Mouse (Mus musculus) layer of hippocampus, postnatal 25 days (tissue): ENCODE data around the gene Adamts18. TPM values are rescaled to one million over a fixed set of nuclear protein-coding genes. Genes with fewer than 3 reads are reported as not detected.

ENCODE experiments used
- DNase-seq, 2 experiments: peaks; one replicate each; pipeline ENCODE4 v3.0.0; 2022; ENCODE audit warnings: mixed read lengths in 2 of 2, low spot score in 1 of 2; ENCODE audit errors: extremely low spot score in 1 of 2
- total RNA-seq, 2 experiments: library from RNA; stranded (reverse); gene quantifications; 2 replicates each; pipeline ENCODE4 v1.2.3; 2021

Adamts18 gene
- total RNA-seq, 2 experiments from 2014 or later = 2.5 to 3.0 TPM

DNA sequence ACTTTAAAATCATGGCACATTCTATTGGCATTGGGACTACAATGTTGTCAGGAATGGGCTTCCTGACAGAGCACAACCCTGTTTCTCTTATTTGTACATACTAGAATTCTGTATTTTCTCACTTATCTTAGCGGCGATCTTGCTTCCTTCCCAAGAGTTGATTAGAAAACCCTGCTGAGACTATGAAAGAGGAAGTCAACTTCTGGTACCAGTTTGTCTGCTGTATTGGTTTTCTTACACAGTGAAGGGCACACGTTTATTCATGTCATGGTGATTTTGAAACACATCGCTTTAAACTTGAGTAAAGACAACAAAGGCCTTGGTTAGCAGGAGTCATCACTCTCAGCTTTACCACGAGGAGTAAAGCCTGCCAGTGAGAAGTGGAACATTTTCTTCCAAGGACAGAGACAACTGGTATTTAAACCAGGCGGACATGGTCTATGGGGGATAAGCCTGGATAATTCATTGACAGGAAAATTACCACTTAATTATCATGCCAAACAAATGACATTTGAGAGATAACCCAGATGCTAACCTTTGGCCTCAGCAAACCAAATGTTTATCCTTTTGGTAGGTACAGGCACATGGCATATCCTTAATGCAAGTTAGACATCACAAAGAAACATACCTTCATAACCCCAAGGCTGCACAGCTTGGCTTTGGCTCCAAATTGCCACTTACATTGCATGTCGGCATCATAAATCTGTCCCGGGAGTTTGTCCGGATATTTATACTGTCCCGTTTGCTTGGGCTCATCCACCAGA is 84.8 kb downstream of the Adamts18 start:
- no peak for DNase-seq

DNA sequence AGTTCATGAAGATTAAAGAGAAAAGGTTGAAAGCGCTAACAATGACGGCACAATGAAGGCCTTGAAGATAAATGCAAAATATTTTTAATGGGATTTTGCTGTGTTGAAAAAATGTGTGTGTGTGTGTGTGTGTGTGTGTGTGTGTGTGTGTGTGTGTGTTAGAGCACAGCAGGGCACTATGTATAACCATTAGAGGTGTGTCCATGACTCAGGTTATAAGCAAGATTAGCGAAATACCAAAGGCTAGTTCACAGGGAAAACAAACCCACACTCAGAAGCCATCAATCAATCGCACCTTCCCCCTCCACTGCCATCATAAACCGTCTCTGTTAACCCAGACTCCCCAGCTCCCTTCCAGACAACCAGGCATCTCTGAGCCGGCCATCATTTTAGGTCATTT is 86.4 kb downstream of the Adamts18 start:
- no peak for DNase-seq

DNA sequence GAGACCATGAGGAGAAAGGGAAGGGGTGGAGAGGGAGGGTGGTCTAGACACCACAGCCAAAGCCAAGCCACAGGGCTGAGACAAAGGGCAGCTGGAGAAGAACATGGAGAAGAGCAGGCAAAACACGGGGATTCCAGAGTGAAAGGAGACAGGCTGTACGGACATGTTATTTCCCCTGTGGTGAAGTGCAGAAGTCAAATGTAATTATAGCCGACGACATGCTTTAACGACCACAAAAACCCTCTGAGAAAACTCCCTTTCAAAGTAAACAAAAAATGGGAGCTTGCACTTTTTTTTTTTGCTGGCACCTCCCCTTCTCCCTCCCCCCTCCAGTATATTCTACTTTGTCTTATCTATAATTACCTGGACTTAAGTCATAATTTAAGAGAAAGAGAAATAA is 92.7 kb downstream of the Adamts18 start:
- no peak for DNase-seq

DNA sequence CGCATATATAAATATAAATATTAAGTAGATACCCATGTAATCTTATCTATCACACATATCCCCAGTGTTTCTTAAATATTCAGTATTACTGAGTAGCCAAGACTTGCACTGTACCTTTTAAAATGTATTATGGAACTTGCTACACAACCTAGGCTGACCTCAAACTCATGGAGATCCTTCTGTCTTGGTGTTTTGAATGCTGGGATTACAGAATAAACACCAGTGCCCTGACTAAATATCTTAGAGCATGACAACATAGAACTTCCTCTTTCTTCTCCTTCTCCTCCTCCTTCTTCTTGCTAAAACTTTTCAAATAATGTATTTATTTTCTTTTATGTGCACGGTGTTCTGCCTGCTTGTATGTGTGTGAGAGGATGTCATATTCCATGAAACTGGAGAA is 95.4 kb downstream of the Adamts18 start:
- DNase-seq = no peak

DNA sequence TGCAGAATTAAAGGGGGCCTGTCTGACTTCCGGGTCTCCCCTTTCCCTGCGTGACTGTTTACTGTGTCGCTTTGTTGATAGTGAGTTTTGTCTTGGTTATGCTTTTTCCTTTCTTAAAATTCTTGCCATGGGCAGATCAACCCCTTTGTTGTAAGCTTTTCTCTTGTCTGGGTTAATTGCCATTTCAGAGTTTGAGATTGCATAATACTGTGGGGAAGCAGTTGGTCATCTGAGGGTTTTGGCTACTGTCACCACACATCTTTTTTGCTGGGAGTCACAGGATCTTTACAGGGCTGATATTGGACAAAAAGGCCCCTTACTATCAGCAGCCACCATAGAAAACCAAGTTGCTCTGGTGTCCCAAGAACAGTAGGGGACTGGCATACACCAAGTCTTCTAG is 96.2 kb downstream of the Adamts18 start:
- DNase-seq = no peak

DNA sequence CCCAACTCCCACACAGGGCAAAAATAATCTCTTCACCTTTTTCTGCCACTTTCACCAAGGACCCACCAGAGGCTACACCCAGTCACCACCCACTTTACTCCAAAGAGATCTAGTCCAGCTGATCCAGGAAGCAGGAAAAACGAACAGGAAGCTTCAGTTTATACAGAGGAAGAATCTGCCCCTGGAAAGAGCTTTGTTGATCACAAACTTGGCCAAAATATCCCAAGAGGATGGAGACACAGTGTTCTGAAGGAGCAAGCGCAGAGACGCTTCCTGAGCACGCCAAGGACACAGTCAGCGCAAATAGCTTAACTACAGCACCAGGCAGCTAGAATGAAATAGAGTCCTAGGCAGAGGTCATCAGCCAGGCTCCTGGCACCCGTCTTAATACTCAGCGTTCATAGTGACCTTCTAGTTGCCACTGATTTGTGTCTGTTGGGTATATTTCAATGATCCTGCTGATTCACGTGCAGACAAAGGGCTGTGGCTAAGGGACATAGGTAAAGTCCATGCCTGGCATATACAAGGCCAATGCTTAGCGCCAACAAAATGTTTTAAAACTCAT is 113.0 kb downstream of the Adamts18 start:
- no peak for DNase-seq

DNA sequence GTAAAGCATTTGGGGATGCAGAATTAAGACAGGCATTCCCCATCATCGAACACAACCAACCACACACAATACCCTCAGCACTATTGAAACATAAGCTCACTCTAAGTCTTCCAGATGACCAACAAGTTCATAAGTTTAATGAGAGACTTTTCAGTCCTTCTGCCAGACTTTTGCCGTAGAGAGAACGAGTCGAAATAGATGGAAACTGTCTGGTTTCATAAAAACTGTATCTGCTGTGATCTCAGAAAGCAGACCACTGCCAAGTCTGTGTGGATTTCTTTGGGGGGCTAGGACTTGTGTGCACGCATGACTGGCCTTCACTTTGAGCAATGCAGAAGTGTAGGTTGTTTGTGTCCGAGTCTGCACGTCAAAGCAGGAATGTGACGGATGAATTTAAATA is 123.2 kb downstream of the Adamts18 start:
- DNase-seq = no peak

DNA sequence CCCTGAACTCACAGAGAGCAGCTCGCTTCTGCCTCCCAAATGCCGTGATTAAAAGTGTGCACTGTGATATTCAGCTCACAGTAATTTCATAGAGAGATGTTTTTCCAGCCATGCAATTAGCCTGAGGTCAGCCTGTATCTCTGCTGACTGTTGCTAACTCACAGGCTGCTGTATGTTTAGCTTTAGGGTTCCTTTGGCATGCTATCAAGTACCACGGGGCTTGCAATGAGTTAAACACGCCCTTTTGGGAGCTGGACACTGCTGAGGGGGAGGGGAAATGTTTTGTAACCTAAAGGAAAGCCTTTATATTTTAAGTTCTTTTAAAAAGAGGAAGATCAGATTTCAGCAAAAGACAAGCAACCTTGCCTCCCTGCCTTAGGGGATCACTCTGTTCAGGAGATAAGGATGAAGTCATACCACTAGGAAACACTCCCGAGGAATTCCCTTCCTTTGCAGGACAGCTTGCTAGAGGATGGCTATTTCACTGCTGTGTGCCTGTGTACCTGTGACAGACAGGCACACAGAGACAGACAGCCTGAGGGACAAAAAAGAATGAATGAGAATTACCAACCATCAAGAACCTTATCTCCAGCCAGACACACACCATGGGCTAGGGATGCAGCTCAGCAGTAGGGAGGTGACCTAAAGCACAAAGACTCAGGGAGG is 124.5 kb downstream of the Adamts18 start:
- no peak for DNase-seq

DNA sequence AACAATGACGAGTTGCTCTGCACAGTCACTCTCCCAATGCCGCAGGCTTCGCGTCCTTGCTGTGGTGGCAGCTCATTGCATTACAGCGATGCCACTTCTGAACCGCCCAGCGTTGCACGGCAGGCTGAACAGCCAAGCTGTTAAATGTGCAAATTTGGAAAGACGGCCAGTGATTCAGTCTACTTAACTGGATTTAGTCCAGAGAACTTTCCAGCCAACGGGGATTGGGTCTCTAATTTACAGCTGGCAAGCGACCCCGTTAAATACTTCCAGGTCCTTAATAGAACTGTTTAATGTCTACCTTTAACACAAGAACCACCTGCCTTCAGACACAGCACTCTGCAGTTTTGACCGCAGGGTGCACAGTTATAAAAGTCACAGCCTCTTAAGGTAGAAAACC is 127.1 kb downstream of the Adamts18 start:
- DNase-seq = peak in 1 of 2 experiments; percentile 8

DNA sequence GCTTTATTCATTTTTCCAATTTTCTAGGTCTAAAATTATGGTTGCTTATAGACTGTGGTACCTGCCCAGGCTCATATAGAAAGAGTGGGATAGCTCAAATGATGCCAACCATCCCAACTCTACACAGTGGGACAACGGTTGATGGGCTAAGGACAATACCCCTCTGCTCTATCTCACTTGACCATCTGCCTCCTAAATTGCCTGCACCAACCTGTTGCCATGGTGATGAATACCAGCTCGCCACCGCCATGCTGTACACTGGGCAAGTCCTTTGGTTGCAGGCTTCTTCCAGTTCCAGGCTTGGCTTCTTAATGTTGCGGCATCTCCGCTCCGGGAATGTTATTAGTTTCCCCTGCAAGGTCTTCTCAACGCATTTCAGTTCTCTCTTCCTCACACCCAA is 143.6 kb downstream of the Adamts18 start:
- no peak for DNase-seq

DNA sequence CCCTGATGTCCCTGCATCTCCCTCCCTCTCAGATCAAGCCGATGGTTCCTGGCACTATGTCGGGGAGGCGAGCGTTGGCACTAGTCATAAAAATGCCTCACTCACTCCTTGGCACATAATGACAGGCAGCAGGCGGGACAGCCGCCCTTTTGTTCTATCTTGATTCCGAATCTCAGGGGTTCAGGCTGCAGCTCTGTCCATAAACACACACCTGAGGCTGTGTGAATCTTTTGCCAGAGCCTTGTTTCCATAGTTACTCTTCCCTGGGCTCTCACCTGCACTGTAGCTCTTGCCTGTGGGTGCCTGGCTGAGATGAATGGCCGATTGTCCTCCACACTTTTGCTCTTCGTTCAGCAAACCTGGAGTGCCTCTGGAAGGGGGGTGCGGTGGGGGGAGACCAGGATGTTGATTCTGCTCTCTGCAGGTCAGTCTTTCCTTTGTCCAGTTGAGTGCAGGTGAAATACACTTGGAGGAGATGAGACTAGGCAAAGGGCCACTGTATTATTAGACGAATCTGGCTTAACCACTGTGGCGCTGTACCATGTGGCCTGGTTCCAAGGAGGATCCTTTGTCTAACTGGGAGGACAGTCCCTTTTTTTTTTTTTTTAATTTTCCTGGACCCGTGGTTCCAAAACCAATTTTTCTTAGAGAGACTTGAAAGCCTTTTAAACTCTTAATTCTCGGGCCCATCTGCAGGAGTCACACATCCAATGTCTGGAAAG is 156.8 kb downstream of the Adamts18 start:
- no peak for DNase-seq

DNA sequence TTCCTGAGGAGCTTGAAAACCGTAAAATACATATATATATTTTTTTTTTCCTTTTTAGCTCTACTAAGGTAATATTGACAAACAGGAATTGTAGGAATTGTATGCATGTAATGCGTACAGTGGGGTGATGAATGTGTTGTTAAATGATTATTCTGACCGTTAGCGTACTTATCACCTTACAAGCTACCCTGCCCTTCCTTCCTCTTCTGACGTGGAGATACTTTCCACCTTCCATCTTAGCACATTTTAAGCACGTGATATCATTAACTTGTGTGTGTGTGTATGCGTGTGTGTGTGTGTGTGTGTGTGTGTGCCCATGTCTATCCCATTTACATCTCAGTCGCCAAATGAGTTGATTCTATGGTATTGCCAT is 160.0 kb downstream of the Adamts18 start:
- DNase-seq = no peak

DNA sequence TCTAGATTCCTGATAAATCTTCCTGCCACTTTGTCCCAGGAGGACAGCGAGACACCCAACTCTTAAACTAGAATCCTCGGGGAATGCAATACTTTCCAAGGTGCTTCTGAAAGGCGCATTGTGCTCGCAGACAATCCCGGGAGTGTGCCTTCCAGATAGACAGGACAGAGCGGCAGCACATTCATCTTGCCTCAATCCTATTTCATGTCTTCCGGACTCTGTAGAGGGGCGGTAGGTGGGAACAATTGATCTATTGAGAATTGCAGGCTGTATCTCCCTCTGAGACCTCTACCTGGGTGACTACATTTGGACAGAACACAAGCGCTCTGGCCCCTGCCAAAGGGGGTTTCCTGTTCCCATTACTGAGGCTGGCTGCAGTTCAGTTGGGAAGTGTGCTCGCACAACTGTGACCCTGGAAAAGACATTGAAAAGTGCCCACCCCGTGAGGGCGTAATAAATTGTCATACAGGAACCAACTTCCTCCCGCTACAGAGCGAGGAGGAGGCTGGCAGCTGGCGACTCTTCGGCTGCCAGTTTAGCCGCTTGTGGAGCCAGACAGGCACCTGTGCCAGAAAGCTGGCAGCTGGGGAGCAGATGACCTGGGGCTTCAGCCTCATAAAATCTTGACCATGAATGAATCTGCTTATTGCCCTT is 160.5 kb downstream of the Adamts18 start:
- no peak for DNase-seq

DNA sequence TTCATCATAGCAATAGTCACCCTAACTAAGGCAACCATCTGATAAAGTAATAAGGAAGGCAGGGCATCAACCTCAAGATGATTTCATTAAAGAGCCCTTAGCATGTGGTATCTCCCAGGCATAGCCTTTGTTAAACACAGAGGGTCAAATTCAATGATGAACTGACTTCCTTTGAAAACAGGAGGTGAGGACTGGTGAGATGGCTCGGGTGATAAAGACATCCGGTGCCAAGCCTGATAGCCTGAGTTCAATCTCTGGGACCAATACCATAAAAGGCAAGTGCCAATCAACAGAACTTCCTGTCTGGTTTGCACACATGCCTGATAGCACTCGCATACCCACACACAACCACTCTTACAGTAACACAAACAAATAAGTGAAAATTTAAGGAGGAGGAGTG is 169.2 kb downstream of the Adamts18 start:
- DNase-seq = no peak

DNA sequence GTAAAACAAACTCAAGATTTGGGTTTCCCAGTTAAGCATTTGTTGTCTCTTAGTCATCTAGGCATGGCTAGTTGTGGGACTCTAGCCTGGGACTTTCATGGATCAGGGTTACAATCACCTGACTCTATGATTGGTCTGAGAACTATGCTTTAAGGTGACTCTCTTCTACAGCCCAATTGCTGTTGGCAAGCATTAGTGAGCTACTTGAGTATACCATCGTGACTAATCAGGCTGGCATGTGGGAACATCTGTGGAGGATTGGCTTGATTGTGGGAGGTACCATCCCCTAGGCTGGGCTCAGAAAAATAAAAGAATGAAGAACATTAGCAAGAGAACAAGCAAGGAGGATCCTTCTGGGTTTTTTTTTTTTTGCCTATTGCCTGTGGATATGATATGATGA is 171.7 kb downstream of the Adamts18 start:
- DNase-seq = no peak

DNA sequence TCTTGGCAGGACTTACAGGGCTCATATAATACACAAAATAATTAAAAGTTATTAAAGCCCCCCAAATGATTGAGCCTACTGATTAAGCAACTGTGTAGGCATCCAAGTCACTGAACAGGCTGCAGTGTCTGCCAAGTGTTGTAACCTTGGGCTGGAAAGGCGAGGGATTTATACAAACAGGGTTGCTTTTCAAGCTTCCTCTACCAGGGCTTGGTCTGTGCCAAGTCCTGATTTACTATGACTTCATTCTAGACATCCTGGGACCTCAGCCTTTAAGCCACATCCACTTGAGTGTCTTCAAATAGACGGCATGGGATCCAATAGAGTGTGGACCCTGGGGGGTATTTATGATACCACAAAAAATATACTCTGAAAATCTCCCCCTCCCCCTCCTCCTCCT is 173.3 kb downstream of the Adamts18 start:
- no peak for DNase-seq

DNA sequence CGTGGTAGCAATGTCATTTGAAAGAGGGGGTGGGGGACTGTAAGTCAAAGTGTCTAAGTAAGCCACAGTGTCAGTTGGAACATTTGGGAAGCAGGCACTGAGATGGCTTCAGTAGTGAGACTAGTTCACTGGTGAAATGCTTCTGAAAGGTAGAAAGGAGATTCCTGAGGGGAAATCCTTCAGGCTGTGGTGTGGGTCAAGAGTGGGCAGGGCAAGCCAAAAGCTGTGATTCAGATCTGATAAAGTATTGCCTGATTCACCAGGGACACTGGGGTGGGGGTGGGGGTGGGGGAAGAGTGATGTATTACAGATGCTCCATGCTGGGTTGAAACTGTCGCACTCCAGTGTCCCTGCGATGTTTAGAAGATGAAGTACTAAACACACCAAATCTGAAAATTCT is 173.9 kb downstream of the Adamts18 start:
- no peak for DNase-seq

DNA sequence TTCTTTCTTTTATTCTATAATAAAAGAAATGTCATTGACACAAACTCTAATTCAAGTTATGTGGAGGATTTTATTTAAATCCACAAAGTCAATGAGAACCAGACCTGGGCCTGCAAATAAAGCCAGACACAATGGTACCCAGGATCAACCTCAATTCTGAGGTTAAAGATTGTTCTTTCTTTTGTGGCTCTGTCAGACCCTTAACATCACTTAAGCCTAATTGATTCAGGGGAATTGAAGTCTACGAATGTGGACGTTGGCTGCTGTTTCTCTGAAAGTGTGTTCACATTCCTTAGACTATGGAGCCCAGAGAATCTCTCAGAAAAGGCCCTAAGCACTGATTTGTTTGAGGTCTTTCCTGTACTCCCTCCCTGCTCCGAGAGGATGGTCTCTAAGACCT is 175.2 kb downstream of the Adamts18 start:
- no peak for DNase-seq

DNA sequence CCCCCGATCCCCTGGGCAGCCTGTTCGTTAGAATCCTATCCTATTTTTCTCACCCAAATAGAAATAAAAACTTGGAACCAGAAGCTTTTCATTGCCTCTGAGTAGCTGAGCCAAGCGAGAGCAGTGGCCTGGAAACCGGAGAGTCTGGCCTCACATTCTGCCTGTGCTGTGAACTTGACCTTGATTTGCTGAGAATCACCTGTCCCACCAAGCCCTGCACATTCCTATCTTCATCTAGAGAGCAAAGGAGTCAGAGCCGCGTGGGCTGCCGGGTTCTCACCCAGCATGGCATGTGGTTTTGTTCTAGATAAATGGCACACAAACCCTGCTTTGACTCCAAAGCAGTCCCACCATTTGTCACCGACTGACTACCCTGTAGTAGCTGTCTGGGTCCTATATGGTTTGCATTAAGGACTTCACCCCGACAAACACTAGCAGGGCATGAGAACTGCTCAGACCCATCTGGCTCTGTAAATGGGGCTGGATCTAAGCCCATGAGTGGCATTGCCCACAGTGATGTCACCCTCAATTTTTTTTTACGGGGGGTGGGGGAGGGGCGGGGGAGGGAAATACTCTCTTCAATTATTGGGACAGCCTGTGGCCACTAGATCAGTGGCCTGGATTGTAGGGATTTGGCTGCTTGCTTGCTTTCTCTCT is 175.8 kb downstream of the Adamts18 start:
- no peak for DNase-seq

DNA sequence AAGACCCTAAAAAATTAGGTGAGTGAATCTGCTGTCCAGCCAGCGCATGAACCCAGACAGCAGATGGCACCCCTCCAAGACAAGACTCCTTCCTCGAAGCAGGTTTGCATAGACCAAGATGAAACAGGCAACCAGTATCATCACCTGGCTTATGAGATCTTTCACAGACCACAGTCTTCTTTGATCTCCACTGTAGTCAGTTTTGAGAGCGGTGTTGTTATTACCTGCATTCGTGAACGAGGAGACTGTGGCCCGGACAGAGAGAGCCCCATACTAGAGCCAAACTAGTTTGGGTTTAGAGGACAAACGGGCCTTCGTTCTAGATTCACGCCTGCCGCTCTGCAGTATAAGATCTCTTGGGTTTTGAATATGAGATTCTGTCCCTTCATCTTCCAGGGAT is 178.6 kb downstream of the Adamts18 start:
- DNase-seq = no peak
